Mouse (Mus musculus) myocyte (in vitro differentiated cells): Measurements from ENCODE around the gene Kdm6b. TPM values are rescaled to one million over a fixed set of nuclear protein-coding genes. Genes with fewer than 3 reads are reported as not detected.

Experiments used
- H3K27me3 ChIP-seq: one replicate; pipeline ENCODE4 v1.6.1; 2011; ENCODE audit not compliant: control insufficient read depth, insufficient read depth, insufficient read length
- H3K36me3 ChIP-seq: one replicate; pipeline ENCODE4 v1.6.1; 2011; ENCODE audit not compliant: control insufficient read depth, insufficient read depth
- H3K4me2 ChIP-seq: one replicate; pipeline ENCODE4 v1.6.1; 2011; ENCODE audit warnings: low read depth, control low read depth
- H3K4me3 ChIP-seq: one replicate; pipeline ENCODE4 v1.5.1; 2011; ENCODE audit warnings: mild to moderate bottlenecking, control low read depth, moderate library complexity
- H3K79me2 ChIP-seq: one replicate; pipeline ENCODE4 v1.6.1; 2011; ENCODE audit not compliant: control insufficient read depth, insufficient read depth
- H3ac ChIP-seq: one replicate; pipeline ENCODE4 v1.6.1; 2011; ENCODE audit not compliant: control insufficient read depth, insufficient read length
- CEBPB ChIP-seq: IDR thresholded peaks from 2 replicates; pipeline ENCODE4 v1.6.1; 2011; ENCODE audit warnings: mild to moderate bottlenecking, moderate library complexity; ENCODE audit not compliant: poor library complexity, insufficient read depth, severe bottlenecking
- E2F4 ChIP-seq: IDR thresholded peaks from one replicate; pipeline ENCODE4 v1.6.1; 2011; ENCODE audit warnings: mild to moderate bottlenecking, control low read depth, moderate library complexity; ENCODE audit not compliant: insufficient read depth
- MAX ChIP-seq: IDR thresholded peaks from one replicate; pipeline ENCODE4 v1.6.1; 2011; ENCODE audit warnings: low read depth, mild to moderate bottlenecking, control low read depth
- MYOD1 ChIP-seq, 3 experiments: IDR thresholded peaks; one replicate each; pipeline ENCODE4 v1.6.1; 2011; ENCODE audit warnings: control low read depth in 2 of 3, low read depth in 2 of 3, mild to moderate bottlenecking in 2 of 3, moderate library complexity in 1 of 3; ENCODE audit not compliant: insufficient read length in 2 of 3, control insufficient read depth in 1 of 3
- MYOG ChIP-seq, 3 experiments: IDR thresholded peaks; one replicate each; pipeline ENCODE4 v1.6.1; 2011; ENCODE audit warnings: control low read depth in 2 of 3, low read depth in 2 of 3, mild to moderate bottlenecking in 2 of 3; ENCODE audit not compliant: insufficient read length in 2 of 3, control insufficient read depth in 1 of 3, insufficient read depth in 1 of 3
- POLR2A ChIP-seq: IDR thresholded peaks from one replicate; pipeline ENCODE4 v1.6.1; 2011; ENCODE audit warnings: low read depth, mild to moderate bottlenecking, control low read depth, moderate library complexity; ENCODE audit not compliant: insufficient read length
- POLR2AphosphoS2 ChIP-seq: IDR thresholded peaks from one replicate; pipeline ENCODE4 v1.6.1; 2011; ENCODE audit warnings: low read depth, control low read depth; ENCODE audit not compliant: insufficient read length
- REST ChIP-seq: IDR thresholded peaks from one replicate; pipeline ENCODE4 v1.6.1; 2011; ENCODE audit warnings: mild to moderate bottlenecking, control low read depth, moderate library complexity; ENCODE audit not compliant: insufficient read depth, insufficient read length
- SRF ChIP-seq: IDR thresholded peaks from one replicate; pipeline ENCODE4 v1.6.1; 2011; ENCODE audit warnings: low read depth; ENCODE audit not compliant: control insufficient read depth, insufficient read length
- TCF12 ChIP-seq: IDR thresholded peaks from one replicate; pipeline ENCODE4 v1.6.1; 2011; ENCODE audit warnings: mild to moderate bottlenecking, control low read depth; ENCODE audit not compliant: poor library complexity, insufficient read depth, severe bottlenecking
- TCF3 ChIP-seq: IDR thresholded peaks from one replicate; pipeline ENCODE4 v1.6.1; 2011; ENCODE audit warnings: low read depth, control low read depth; ENCODE audit not compliant: insufficient read length
- USF1 ChIP-seq: IDR thresholded peaks from one replicate; pipeline ENCODE4 v1.6.1; 2011; ENCODE audit warnings: low read depth, mild to moderate bottlenecking, control low read depth, moderate library complexity
- polyA plus RNA-seq: library from polyadenylated mRNA; unstranded; fragments of >200 nt; fragmentation: generic; extraction: Trizol; gene quantifications from one replicate; pipeline ENCODE4 v1.2.1, GENCODE M21; 2012; ENCODE audit warnings: missing spikeins

Gene Kdm6b
- polyA plus RNA-seq, 1 experiment, result 31.0 TPM

- Histone ChIP-seq H3K36me3 (no peaks in the 10 kb centered on the region), H3K27me3 (no peaks in the 10 kb centered on the region), H3K4me2 (no peak overlapping the region), H3K79me2 (no peaks in the 10 kb centered on the region), H3ac (no peak overlapping the region), H3K4me3 (no peak overlapping the region)
- no peak for TF ChIP-seq POLR2AphosphoS2
- TF ChIP-seq USF1, result no peak
- TF ChIP-seq MAX, result no peak
- no peak for TF ChIP-seq E2F4
- TF ChIP-seq MYOG (IDR thresholded peaks at IDR 0.05; ENCODE audit: control insufficient read depth in 1 of 3, insufficient read depth in 1 of 3, insufficient read length in 2 of 3, low read depth in 2 of 3), result no peak
- no peak for TF ChIP-seq POLR2A
- TF ChIP-seq CEBPB, result no peak
- TF ChIP-seq SRF, result no peak
- TF ChIP-seq REST, result no peak
- TF ChIP-seq MYOD1 (IDR thresholded peaks at IDR 0.05; ENCODE audit: control insufficient read depth in 1 of 3, insufficient read length in 2 of 3, low read depth in 2 of 3), result no peak
- no peak for TF ChIP-seq TCF3
- TF ChIP-seq TCF12, result no peak
Observed at GRCm38 (mm10) chr11:69452114-69452867, 38.8 kb upstream of the Kdm6b start.

GRCm38 (mm10) chr11:69447299-69447698 lies 33.8 kb upstream of the Kdm6b start:
- TF ChIP-seq MYOD1 (IDR thresholded peaks at IDR 0.05; ENCODE audit: control insufficient read depth in 1 of 3, insufficient read length in 2 of 3, low read depth in 2 of 3), result no peak
- no peak for TF ChIP-seq CEBPB
- no peak for TF ChIP-seq E2F4
- no peak for TF ChIP-seq SRF
- no peak for TF ChIP-seq POLR2A
- no peak for TF ChIP-seq REST
- no peak overlapping the region for H3K4me3 ChIP-seq
- H3K36me3 ChIP-seq, result no peaks in the 10 kb centered on the region
- H3K79me2 ChIP-seq, result no peaks in the 10 kb centered on the region
- no peaks in the 10 kb centered on the region for H3K27me3 ChIP-seq
- H3K4me2 ChIP-seq, result no peak overlapping the region
- H3ac ChIP-seq, result no peak overlapping the region

GRCm38 (mm10) chr11:69443328-69443727 lies 29.9 kb upstream of the Kdm6b start:
- TF ChIP-seq CEBPB (peak; percentile 63), REST (no peak), USF1 (peak; percentile 62), MAX (peak; percentile 68), POLR2AphosphoS2 (no peak), POLR2A (no peak), MYOD1 (IDR thresholded peaks at IDR 0.05; ENCODE audit: control insufficient read depth in 1 of 3, insufficient read length in 2 of 3, low read depth in 2 of 3) (peak in 1 of 3 experiments; percentile 1)
- H3K36me3 ChIP-seq, result no peaks in the 10 kb centered on the region
- no peaks in the 10 kb centered on the region for H3K27me3 ChIP-seq

GRCm38 (mm10) chr11:69437291-69437690 lies 23.8 kb upstream of the Kdm6b start:
- Histone ChIP-seq H3K79me2 (no peaks in the 10 kb centered on the region), H3K27me3 (no peaks in the 10 kb centered on the region), H3K4me2 (no peak overlapping the region), H3K4me3 (no peak overlapping the region), H3ac (no peak overlapping the region), H3K36me3 (no peaks in the 10 kb centered on the region)
- TF ChIP-seq POLR2AphosphoS2 (no peak), POLR2A (no peak), TCF12 (no peak), TCF3 (no peak), REST (no peak)

More at GRCm38 (mm10) chr11:69443328-69443727, 29.9 kb upstream of the Kdm6b start:
- Histone ChIP-seq H3K79me2 (no peaks in the 10 kb centered on the region), H3K4me3 (no peak overlapping the region), H3ac (no peak overlapping the region), H3K4me2 (no peak overlapping the region)

GRCm38 (mm10) chr11:69433189-69433588 lies 19.7 kb upstream of the Kdm6b start:
- no peaks in the 10 kb centered on the region for H3K36me3 ChIP-seq
- no peak overlapping the region for H3K4me2 ChIP-seq
- no peak overlapping the region for H3K4me3 ChIP-seq
- H3K27me3 ChIP-seq, result no peaks in the 10 kb centered on the region
- no peak overlapping the region for H3ac ChIP-seq
- H3K79me2 ChIP-seq, result no peaks in the 10 kb centered on the region
- TF ChIP-seq CEBPB (no peak), E2F4 (no peak), TCF12 (no peak), MYOG (IDR thresholded peaks at IDR 0.05; ENCODE audit: control insufficient read depth in 1 of 3, insufficient read depth in 1 of 3, insufficient read length in 2 of 3, low read depth in 2 of 3) (peak in 1 of 3 experiments; percentile 42), USF1 (no peak), POLR2A (no peak), MAX (no peak), POLR2AphosphoS2 (no peak), REST (no peak), TCF3 (no peak), SRF (no peak), MYOD1 (IDR thresholded peaks at IDR 0.05; ENCODE audit: control insufficient read depth in 1 of 3, insufficient read length in 2 of 3, low read depth in 2 of 3) (peak in 1 of 3 experiments; percentile 66)
